Mouse (Mus musculus) left cerebral cortex, adult 18-20 months (tissue): Measurements from ENCODE around the gene Gm4131. TPM values are rescaled to one million over a fixed set of nuclear protein-coding genes. Genes with fewer than 3 reads are reported as not detected.
"Not testable (repeated sequence)": the region's sequence is repeated elsewhere in the genome, so short reads cannot be mapped to it uniquely, and the experiment has no call there.

Source experiments
- DNase-seq, 2 experiments: peaks; one replicate each; pipeline ENCODE4 v3.0.0; 2021 to 2022; ENCODE audit warnings: low spot score in 2 of 2, mixed read lengths in 1 of 2
- long read RNA-seq, 2 experiments: library from polyadenylated mRNA; stranded (forward); transcript quantifications; one replicate each; pipeline ENCODE4 v2.0.0; 2021
- total RNA-seq, 2 experiments: library from RNA; stranded (reverse); gene quantifications; 2 replicates each; pipeline ENCODE4 v1.2.3; 2021

The Gm4131 gene
- total RNA-seq: not detected
- long read RNA-seq, experiment 1: 0 reads
- long read RNA-seq, experiment 2: 0 reads

DNA sequence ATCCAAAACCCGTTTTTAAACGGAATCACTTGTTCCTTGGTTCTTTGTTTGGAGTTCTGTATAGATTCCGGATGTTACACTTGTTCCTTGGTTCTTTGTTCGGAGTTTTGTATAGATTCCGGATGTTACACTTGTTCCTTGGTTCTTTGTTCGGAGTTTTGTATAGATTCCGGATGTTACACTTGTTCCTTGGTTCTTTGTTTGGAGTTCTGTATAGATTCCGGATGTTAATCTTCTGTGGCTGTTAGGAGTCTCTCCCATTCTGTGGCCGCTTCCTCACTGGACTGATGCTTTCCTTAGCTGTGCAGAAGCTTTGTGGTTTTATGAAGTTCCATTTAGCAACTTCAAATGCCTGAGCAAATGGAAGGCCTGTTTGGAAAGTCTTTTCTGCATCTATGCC lies at the start of gene Gm4131:
TSS of gene Gm4131 (minus strand) at position 101 of the 400 bp plus-strand sequence.
- not testable (repeated sequence) for DNase-seq

DNA sequence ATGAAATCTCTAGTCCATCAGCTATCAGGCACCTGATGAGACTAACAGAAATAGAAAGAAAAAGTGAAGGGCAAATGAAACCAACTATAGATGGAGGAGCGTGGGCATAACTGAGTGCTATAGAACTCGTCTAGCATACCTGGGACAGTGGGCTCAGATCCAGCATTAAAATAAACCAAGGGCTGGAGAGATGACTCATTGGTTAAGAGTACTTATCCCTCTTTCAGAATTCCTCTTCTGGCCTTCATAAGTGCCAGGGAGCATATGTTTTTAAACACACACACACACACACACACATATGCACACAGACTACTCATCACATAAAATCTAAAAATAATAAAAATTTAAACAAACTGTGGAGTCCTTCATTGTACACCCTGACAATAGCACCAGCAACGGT lies 43.2 kb upstream of the Gm4131 start:
- no peak for DNase-seq

DNA sequence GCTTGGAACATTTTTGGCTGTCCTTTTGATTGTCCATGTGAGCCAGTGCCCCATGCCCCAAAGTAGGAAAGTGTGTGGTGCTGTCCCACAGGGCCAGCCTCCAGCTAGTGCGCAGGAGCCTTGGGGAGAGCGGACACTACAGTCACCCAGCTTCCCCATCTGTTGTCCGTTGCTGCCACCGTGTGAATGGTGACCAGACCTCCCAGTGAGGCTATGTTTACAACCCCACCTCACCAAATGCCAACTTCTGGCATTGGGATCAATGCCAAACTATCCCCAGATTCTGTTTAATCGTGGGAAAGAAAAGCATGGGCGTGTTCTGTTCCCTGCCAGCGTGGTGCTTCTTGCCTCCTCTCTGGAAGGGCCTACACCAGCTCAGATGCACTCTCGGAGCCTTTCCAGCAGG lies 41.1 kb upstream of the Gm4131 start:
- DNase-seq: peak; percentile 30 to 36

DNA sequence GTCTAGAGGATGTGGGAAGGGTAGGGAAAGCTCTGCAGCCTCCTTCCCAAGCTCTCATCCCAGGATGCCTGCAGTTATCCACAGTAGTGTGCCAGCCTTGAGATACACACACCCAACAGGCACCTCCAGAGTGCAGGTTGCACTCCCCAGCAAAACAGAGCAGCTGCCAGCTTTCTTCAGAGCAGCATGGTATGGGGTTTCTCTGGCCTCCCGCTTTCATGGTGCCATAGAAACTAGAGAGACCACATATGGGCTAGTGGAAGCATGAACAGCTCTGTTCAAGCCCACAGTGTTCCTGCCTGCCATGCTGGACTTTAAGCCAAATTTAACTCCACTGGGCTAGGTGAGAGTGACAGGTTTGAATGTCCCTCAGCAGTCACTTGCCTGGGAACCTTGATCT lies 36.1 kb upstream of the Gm4131 start:
- DNase-seq: no peak

DNA sequence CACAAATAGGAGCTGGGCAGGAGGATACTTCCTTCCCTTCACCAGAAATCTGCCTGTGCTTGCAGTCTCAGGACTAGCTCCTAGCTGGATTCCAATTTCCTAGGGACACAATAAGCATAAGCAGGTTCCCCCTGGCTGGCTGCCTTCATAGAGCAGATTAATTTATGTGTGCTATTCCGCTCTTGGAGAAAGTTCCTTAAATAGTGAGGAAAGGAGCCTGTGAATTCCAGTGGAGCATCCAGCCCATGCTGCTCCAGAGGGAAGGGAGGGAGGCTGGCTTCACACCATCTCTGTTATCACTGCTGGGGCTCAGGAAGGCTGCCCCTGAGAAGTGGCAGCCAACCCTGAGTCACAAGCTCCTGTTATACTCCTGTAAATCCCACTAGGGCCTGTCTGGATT lies 35.5 kb upstream of the Gm4131 start:
- peak; percentile 17 to 49 for DNase-seq

DNA sequence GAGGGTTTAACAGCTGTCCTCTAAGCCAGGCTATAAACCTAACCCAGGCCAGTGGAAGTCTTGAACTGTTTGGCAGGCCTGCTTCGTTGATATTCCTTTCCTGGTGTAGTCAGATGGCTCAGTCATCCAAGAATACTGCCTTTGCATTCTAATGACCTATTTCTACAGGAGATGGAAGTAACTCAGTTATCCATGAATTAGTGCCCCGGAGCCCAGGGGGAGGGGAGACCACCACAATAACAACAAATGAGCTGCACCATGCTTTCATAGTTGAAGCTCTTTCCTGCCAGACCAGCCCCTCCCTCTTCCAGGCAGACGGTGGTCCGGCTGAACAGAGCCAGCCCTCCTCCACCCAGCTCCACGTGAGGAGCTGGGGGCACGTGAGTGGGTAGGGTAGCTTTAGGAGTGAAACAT lies 33.4 kb upstream of the Gm4131 start:
- DNase-seq: no peak

DNA sequence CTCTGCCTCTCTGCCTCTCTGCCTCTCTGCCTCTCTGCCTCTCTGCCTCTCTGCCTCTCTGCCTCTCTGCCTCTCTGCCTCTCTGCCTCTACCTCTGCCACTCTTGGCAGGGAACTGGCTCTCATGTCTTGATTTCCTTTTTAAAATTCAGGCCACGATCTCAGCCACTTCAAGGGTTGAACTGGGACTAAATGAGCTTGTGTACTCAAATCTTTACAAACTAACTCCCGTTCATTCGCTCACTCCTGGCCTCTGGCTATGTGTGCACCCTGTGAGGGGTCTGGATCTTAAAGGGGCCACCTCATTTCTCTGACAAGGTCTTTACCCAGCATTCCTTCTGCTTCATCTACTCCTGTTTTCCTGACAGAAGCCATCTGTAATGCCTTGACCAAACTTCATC lies 18.6 kb upstream of the Gm4131 start:
- no peak for DNase-seq

DNA sequence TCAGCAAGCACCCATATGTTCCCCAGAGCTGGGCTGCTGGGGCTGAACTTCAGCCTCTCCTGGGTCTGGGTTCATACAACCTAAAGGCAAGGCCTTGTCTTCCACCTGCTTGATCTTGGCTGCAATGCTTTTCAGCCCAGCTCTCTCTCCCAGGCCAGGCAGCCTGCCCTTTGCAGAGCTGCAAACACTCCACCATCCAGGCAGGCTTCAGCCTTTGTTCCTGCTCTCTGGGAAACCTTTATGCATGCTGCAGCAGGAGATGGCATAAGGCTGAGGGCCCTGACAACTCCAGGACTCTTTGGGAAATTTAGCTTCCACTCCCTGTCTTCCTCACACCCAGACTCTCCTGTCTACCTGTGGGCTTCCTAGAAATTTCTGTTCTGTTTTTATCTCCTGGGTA lies 17.9 kb upstream of the Gm4131 start:
- no peak for DNase-seq

DNA sequence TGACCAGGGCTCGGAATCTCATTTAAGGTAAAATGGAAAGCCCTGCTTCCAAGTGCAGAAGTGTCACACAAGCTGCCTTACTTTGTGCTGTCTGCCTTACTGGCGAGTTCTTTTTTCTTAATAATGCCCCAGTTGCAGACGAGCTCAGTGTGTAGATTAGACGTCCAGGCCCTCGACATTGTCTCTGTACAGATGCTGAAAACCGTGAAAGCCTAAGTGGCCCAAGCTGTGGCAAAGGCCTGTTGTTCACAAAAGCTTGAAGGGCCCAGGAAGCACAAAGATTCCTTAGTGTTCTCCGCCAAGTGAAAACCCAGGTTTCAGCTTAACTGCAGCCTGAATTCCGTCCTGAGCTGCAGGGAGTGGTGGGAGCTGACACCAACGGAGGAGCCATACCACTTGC lies 15.0 kb upstream of the Gm4131 start:
- no peak for DNase-seq

DNA sequence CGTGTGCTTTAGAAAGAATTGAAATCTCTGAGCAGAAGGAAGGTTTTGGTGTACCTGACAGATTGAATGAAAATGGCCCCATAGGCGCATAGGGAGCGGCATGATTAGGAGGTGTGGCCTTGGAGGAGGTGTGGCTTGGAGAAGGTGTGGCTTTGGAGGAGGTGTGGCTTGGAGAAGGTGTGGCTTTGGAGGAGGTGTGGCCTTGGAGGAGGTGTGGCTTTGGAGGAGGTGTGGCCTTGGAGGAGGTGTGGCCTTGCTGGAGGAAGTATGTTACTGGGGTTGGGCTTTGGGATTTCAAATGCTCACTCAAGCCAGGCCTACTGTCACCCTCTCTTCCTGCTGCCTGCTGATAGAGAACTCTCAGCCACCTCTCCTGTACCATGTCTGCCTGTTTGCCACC lies 14.2 kb upstream of the Gm4131 start:
- DNase-seq: no peak

DNA sequence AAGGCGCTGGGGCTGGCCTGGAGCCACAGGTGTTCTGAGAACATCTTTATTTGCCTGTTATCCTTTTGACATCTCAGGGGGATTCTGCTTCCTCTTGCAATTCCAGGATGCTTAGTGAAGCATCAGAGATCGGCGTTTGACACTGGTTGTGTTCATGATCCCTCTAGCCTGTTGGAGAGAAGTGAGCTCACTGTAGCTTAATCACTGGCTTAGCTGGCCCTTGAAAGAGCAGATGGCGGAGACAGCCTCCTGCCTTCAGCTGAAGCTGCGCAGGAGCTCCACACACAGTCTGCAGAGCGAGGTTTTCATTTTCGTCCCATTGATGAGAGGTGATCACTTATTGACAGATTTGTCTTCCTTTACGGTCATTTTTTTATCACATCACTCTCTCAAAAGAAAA lies 9.1 kb upstream of the Gm4131 start:
- DNase-seq: peak; percentile 22 to 42

DNA sequence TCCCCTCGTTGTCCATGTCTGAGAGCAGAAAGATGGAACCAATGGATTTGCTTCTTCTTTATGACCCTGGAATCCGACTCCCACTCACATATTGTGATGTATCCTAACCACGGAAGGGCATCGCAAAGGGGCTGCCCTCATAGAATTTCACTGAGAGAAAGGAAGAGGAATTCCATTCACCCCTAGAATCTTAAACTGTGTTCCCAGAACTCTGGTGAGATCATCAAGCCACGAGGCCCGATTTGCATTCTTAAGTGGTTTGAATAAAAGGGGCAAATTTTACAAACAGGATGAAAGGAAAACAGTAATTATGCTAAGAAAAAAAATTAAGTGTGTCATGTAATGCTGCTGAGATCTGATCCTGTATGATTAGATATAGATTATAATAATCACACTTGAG lies 8.2 kb upstream of the Gm4131 start:
- DNase-seq: no peak

DNA sequence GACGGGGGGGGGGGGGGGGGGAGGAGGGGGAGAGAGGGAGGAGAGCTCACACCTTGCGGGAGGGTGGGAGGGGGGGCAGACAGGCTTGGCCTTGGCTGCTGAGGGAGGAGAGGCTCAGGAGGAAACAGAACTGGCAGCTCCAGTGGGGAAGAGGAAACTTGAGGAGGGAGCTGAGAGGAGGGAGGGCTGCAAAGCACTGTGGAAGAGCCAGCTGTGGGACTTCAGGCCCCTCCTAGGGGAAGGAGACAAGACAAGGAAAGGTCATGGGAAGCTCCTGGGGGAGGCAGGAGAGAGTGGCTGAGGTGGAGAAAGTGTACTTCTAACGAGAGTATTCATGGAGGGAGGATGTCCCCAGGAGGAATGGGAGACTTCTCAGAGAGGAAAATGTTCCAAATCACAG lies 6.7 kb upstream of the Gm4131 start:
- DNase-seq: no peak

DNA sequence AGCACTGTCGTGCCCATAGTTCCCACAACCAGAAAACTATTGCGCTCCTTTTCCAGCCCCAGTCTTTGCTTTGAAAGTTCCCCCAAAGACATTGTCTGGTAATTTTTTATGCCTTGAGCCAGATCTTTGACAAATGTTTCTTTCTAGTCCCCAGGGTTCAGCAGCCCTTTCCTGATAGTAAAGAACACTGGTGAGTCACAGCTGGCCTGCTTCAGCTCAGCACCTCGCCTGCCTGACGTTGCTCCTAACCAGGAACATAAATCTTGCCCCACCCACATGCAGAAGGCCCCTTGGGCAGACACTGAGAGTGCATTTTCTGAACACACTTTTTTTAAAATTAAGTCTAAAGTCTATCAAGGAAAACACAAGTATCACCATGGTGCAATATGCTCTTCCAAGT lies 3.6 kb upstream of the Gm4131 start:
- DNase-seq: no peak

DNA sequence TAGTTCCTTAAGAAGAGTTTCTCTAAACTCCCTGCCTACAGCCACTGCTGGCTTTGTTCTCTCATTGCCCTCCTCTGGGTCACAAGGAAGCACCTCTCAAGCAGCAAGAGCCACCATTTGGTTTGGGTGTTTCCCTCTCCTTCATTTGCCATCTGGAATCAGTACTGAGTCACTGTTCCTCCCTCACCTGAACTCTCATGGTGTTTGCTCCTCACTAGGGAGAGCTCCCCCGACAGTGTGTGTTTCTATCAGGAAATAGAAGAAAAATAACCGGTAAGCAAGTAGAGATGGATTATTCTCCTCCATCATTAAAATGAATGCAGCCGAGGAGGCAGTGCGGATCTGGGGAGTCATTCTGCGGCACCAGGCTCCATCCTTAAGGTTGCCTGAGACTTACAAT lies 2.7 kb upstream of the Gm4131 start:
- no peak for DNase-seq

DNA sequence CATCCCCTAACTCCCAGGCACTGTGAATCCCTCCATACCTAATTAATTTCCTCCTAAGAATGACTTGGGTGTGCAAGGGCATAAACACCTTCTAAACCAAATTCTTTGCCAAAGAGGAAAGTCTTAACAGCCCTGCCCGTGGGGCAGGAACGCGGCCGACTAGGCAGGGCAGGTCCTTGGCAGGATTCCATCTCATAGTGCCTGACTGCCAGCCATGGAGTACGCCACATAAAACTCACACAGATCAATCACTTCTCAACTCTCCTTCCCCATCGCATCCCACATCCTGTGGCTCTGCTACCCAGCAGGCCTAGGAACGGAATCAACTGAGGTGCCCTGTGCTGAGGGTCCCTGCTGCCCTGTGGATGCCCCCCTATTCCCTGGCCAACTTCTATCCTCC lies 3.0 kb downstream of the Gm4131 start:
- no peak for DNase-seq

DNA sequence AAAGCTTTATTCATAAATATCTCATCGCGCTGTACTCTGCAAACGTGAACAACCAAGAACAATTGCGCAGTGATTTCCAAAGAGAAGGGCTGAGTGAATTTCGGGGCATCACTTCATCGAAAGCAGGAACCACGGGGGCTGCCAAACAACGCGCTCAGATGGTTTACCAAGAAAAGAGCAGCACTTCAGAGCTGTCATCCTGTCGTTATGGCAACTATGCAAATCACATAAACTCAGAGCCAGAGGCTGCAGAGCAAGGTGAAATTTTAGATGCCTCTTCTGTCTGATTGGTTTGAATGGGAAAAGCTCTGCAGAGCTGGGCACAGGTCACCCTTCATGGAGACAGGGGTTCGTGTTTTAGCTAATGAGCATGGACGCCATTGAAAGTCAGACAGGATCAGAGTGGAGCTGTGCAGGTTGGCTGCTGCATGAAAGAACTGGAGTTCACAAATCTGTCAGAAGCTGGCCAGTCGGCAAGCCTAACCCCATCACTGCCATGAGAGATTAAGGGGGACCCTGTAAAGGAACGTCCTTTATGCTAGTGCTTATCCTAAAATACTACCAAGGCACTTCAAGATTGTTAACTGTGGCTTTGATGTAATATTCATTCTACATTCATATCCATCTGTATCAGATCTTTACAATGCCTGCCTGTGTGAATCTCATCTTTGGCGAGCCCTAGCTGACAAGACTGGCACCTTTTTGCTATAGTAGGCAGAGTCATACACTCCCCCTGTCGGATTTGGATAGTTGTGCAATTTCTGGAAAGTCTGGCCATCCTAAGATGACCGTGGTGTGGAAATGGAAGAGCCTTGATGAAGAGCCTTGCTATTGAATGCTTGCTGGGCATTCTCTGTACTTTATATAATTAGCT lies 4.6 kb downstream of the Gm4131 start:
- DNase-seq: peak in 1 of 2 experiments; percentile 56

DNA sequence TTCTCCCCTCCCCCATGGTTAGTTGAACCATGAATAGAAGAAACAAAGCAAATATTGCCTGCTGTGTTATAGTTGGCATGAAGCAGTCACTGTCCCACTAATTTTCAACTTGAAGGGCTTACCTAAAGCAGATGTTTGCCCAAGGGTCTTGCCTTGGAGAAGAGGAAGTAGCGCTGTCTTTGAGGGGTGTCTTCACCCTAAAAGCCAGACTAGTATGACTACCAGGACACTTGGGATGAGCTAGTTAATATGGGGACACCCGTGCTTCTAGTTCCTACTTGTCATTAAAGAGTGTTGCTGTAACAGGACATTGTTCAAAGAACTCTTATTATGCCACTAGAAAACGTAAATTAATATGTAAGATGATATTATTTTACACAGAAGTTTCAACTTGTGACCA lies 9.6 kb downstream of the Gm4131 start:
- no peak for DNase-seq

DNA sequence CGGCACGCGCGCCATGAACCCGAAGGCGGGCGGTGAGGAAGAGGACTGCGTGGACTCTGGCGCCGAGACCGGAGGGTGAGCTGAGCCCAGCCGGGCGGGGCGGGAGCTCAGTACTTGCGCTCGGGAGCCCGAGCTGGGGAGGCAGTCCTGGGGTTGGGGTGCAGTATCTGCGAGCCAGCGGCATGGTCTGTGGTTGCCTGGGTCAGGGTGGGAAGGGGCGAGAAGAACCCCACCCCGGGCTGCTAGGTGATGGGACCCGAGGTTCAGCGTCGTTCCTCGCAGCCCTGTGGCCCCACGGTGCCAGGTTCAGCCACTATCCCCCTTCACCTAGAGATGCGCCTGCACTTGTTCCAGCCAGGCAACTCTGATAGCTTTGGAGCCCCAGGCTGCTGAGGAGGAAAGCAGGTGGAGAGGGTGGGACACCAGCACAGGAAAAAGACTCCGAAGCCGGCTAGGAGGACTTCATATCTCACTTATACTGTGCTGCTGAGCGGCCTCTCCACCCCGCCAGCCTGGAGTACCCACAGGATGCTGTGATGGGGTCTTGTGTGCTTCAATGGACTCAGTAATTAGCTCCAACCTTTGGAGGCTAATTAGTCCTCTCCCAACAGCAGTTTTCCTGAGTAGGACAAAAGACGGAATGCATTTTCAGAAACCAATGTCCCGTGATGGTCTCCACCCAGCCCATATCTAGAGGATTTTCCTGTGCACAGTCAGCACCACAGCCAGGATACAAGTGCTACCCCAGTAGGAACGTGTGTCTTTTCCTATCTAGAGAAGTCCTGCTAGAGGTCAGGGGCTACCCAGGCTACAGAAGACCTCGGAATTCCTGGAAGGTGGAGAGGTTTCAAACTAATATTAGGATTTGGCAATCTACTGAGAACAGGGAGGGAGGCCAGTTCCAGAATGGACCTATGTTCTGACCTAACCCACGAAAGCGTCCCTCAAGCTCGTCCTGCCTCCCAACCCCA lies 10.6 kb downstream of the Gm4131 start:
- no peak for DNase-seq

DNA sequence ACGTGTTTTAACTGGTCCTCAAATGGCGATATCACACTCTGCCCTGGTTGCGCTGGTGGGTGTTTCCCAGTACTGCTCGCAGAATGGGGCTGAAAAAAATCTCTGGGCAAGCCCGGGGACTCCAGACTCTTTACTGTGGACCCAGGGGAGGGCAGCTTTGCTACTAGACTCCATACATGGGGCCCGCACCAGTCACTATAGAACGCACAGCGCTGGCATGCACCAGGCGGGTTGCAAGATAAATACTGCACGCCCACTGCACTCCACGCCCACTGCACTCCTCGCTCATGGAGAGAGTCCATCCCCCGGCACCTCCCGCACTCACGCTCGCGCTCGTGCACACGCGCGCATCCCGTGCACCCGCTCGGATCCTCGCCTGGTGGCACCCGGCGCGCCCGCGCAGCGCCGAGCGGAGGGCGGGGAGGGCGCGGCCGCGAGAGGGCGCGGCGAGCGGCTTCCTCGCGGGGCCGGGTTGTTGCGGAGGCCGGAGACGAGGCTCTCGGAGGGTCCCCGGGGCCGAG lies 11.4 kb downstream of the Gm4131 start, which contains the start of gene Fam124a:
TSS of gene Fam124a (plus strand) at position 429 of the 521 bp plus-strand sequence.
- DNase-seq: peak; percentile 71 to 84

DNA sequence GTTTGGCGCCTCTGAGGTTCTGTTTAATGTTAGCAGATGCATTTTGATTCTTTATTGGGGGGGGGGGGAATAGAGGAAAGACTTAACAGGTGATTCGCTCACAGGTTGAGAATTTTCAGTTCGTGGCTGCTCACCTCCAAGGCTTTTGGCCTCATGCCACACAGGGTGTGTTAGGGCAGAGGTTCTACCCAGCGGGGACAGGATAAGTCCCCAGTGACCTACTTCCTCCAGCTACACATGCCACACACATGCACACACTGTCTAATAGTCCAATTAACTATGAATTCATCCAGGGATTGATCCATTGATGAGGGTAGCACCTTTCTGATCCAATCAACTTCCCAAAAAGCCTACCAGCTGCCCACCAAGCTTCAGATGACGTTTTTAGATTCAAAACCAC lies 12.9 kb downstream of the Gm4131 start:
- no peak for DNase-seq

DNA sequence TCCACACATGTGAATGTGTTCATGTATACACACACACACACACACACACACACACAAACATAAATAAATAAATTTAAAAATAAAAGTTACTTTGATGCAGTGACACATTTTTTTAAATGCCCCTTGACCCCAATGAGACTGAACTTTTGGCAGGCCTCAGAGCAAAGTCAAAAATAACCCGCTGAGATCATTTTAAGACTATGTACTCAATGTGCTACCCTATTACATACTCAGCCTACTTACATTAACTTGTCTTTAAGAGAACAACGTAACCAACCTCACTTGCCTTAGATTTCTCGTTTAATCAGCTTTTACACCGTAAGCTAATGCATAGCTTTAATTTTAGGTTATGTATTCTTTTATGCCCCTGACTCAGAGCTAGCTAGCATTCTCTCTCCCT lies 13.9 kb downstream of the Gm4131 start:
- DNase-seq: no peak
